Mouse (Mus musculus): Measurements from ENCODE around the gene Mfsd2a.
A peak's percentile ranks its signal among the peaks of the same experiment; 100 is the strongest.
"Not testable (repeated sequence)": the region's sequence is repeated elsewhere in the genome, so short reads cannot be mapped to it uniquely, and the experiment has no call there.

Mfsd2a gene

DNA sequence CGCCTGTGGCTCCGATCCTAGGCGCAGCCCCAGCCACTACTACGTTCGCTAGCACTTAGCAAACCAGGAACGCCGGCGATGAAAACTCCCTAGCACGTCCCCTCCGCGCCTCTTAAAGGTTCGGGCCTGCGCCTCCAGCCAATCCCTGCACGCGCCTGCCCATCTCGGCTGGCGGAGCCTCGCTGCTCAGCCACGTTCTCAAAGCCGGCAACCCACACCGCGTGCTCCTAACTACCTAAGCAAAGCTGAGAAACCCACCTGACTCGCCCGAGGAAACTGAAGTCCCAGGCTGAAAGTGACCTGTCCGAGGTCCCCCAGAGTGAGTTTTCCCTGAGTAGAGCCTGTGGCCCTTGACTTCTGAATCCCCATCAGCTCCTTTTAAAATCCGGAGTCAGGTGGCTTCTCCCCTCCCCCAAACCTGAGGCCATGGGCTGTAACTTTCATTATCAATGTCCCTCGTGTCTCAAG, at the start of gene Mfsd2a:
TSS of gene Mfsd2a (minus strand) at position 89 of the 468 bp plus-strand sequence.
- no peak for DNase-seq (ENCODE audit: low read depth)

DNA sequence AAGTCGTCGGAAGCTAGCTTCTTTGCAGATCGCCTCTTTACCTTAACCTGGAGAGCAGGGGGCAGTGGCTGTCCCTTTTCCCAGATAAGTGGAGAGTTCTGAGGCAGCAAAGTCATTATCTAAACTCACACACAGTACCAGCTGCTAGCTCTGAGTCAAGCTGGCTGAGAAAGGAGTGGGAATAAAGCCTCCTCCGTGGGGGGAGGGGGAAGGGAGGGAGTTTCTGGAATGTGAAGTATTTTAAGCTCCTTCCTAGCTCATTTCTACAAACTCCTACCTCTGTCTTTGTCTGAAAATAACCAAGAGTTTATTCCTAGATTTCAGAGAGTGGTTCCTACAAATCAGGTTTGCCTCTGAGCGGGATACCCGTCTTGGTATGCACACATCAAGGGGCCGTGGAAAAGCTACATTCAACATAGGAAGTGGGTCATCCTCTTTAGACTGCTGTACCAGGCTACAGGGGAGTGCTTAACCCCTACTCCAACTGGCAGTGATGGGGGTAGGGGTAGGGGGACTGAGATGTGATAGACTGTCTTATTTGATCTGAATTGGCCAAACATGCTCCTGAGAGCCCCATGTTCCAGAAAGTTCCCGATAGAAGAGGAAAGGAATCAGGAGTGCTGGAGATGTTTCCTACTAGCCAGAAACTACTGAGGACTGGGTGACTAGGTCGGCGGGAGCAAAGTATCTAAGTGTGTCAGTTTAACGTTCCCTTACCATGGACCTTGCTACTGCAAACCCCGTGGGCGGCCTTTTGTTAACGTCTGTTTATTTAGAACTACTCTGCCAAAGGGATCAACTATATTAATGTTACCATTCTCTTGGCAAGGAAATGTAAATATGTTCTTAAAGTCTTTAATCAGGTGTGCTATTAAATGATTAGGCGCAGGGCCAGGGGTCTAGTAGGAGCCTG, 44.3 kb upstream of the Mfsd2a start:
- DNase-seq (ENCODE audit: low read depth), result no peak

DNA sequence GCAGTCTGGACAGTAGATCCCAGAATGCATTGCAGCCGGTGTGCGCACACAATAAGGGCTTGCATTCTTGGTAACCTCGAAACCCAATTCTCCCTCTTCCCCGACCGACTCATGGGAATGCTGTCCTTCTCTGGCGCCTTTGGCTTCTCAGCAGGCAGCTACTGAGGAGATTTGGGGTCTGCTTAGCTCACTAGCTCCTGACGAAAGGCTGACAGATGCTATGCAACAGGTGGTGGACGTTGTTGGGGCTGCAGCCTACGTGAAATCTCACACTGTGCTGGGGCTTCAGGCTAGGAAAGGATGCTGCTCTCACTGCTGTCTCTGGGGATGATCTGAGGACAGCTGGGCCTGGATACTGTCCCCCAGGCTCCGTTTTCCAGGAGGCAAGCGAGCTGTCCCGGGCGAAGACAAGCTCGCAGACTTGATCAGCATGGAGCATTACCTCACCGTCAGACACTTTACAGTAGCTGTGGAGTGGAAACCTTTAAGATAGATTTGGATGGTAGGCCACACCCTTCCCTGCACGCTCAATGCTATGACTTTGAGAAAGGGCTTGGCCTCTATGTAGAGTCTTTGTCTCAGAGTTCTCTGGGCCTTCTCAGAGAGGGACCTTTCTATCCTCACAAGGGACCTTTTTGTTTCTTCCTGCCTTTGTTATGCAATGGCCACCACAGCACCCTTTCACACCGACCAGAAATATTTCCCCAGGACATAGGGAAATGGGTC, 39.8 kb upstream of the Mfsd2a start:
- no peak for DNase-seq (ENCODE audit: low read depth)

DNA sequence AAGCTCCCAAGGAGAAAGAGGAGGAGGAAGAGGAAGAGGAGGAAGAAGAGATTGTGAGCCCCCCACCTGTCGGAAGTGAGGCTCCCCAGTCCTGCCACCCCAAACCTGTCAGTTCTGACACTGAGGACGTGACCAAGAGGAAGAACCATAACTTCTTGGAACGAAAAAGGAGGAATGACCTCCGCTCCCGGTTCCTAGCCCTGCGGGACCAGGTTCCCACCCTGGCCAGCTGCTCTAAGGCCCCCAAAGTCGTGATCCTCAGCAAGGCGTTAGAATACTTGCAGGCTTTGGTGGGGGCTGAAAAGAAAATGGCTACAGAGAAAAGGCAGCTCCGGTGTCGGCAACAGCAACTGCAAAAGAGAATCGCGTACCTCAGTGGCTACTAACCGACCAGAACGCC, 39.1 kb upstream of the Mfsd2a start:
- DNase-seq (ENCODE audit: low read depth), result no peak

DNA sequence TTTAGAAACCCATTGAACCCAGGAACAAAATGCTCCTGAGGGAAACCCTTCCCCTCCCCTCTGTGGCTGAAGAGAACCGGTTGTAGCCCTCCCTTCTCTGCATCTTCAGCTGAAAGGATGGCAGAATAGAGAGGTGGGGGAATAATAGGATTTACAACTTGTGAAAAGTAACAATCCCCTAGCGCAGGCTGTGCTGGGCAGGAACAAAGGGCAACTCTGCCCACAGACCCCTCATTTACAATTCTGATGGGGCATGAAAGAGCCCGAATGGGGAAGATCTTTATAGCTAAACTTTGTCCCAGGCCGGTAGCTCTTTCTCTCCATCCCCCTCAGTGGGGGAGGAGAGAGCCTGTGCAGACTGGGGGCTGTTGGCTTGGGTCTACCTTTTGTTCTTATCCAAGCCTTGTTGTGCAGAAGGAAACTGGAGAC, 38.3 kb upstream of the Mfsd2a start:
- DNase-seq (ENCODE audit: low read depth), result no peak

DNA sequence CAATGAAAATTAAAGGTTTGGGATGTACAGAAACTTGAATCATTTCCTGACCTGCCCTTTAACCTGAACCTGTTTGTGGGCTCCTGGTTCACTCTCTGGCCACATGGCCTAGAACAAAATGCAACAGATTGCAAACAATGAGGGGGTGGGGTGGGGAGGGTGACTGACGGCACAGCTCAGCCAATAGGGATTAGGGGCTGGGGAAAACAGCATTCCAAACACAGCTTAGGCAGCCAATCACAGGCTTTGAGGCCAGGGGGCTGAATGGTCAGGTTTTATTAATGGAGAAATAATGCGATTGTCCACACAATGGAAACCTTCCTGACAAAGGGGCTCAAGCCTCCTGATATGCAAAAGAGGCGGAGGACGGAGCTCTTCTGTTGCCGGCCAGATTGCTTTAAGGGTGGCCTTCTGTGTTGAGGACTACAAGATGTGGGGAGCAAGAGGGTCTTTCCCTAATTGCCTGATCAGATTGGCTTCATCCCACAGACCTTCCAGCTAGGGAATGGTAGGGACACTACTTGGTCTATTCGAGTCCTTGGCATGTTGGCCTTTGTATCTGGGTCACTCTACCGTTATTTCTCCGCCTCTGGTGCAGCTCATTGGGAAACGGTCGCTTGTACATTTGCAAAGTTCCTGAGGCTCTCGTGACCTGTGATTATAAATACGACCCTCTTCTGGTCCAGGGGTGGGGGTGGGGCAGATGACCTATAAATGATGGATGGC, 37.7 kb upstream of the Mfsd2a start:
- DNase-seq (ENCODE audit: low read depth), result no peak

- no peak for DNase-seq (ENCODE audit: low read depth)
Measured at GRCm38 (mm10) chr4:122996618-122997381, 35.8 kb upstream of the Mfsd2a start.

- DNase-seq (ENCODE audit: low read depth), result no peak
Measured at GRCm38 (mm10) chr4:122996221-122996617, 35.2 kb upstream of the Mfsd2a start.

GRCm38 (mm10) chr4:122995404-122996220, 34.6 kb upstream of the Mfsd2a start, which contains the start of gene Mycl:
Gene Mycl, plus strand, starts transcription at chr4:122995652.
- DNase-seq (ENCODE audit: low read depth), result no peak

- no peak for DNase-seq (ENCODE audit: low read depth)
Measured at GRCm38 (mm10) chr4:122992276-122992675, 31.3 kb upstream of the Mfsd2a start.

- DNase-seq (ENCODE audit: low read depth), result no peak
Measured at GRCm38 (mm10) chr4:122991177-122991576, 30.2 kb upstream of the Mfsd2a start.

- not testable (repeated sequence) for DNase-seq (ENCODE audit: low read depth)
Measured at GRCm38 (mm10) chr4:122988004-122988403, 27.0 kb upstream of the Mfsd2a start.

GRCm38 (mm10) chr4:122987421-122987820, 26.4 kb upstream of the Mfsd2a start:
- no peak for DNase-seq (ENCODE audit: low read depth)

- DNase-seq (ENCODE audit: low read depth), result peak; percentile 70
Measured at GRCm38 (mm10) chr4:122985110-122985509, 24.1 kb upstream of the Mfsd2a start.

DNA sequence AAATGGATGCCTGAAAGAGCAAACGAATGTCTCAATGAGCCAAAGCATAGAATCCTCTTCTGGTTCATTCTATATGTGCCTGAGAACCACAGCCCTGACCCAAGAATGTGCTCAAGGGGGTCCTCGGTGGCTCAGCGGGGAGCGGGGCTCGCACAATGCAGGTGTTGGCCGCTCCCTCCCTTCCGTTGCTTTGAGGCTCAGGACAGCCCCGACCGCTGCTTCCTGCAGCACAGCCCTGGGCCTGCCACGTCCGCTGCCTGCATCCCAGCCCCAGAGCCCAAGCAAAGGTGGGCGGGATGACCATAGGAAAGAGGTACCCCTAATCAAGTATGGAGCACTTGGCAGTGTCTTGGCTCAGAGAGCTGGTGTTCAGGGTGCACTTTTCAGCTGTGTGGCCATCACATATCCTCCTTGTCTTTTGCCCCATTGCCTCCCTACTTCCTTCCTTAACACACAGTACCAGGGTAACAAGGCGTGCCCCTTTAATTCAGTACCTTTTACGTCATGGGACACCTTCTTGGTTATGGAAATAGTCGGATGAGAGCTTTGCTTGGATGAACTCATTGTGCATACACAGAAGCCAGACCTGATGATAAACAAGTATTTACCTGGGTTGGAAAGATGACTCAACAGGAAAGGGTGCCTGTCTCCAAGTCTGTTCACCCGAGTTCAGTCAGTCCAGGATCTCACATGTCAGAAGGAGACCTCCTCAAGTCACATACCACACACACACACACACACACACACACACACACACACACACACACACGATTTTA, 22.7 kb upstream of the Mfsd2a start:
- DNase-seq (ENCODE audit: low read depth), result no peak

DNA sequence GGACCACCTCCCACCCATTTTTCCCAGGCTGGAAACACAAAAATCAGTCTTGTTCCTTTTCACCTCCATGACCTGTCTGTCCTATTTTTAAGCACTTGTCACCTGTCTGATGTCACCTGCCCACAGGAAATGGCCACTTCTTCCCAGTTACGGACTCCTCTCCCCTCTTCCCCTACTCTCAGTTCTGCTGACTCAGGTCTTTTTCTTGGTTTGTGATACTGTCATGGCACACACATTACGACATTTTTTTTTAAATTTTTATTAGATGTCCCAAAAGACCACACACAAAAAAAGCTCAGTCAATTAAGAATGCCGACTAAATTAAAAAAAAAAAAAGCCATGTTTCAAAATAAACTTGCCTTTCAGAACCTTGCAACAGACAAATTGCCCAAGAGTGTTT, 21.5 kb upstream of the Mfsd2a start:
- DNase-seq (ENCODE audit: low read depth), result no peak

- DNase-seq (ENCODE audit: low read depth), result no peak
Measured at GRCm38 (mm10) chr4:122981930-122982329, 20.9 kb upstream of the Mfsd2a start.

GRCm38 (mm10) chr4:122981238-122981637, 20.2 kb upstream of the Mfsd2a start:
- no peak for DNase-seq (ENCODE audit: low read depth)

DNA sequence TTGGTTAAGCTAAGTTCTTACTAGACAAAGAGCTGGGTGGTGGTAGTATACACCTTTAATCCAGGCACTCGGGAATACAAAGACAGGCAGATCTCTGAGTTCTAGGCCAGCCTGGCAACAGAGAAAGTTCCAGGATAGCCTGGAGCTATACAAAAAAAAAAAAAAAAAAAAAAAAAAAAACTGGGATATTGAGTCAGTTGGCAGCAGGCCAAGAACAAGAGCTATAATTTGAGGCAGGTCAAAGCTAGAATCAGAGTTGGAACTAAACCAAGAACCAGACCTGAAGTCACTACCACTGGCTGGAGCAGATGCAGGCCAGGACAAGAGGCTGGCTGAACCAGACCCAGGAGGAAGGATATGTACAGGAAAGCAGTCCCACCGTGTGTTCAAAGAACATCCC, 19.7 kb upstream of the Mfsd2a start:
- no peak for DNase-seq (ENCODE audit: low read depth)

DNA sequence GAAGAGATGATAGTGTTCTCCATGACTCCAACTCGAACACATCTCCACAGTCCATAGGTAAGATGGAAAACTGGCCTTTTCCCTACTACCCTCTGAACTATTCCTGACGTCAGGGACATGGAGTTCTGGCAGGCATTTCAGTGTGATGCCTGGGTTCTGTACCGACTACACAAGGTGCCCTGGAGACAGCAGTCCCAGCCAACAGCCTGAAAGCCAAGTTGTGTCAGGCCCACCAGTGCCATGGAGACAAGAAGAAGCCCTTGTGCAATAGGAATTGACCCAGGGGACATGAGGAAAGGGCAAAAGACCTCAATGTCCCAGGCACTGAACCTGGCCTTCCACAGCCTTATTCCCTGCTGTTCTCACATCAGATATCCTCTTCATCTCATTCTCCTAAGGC, 18.8 kb upstream of the Mfsd2a start:
- DNase-seq (ENCODE audit: low read depth), result no peak
